Mouse (Mus musculus) heart, embryonic 15.5 days (tissue): Measurements from ENCODE around the gene Prrc2b. TPM values are rescaled to one million over a fixed set of nuclear protein-coding genes. Genes with fewer than 3 reads are reported as not detected.

Experiments
- microRNA-seq: library from miRNA; unstranded; fragments of <30 nt; microRNA quantifications from one replicate; pipeline ENCODE4, GENCODE M21; 2016
- polyA plus RNA-seq: library from polyadenylated mRNA; unstranded; fragments of >200 nt; fragmentation: Nextera tagmentation; extraction: Ambion mirVana; gene quantifications from 2 replicates; pipeline ENCODE4 v1.2.1, GENCODE M21; 2015

Gene Prrc2b
- polyA plus RNA-seq, 1 experiment from 2014 or later, result 21.0 TPM

Small RNA genes lying within 50 kb of the gene (microRNA-seq; reads per million reads assigned to microRNA genes)
- gene Gm27805, result not detected

Other genes starting within 250 kb of the Prrc2b start
- gene Aif1l, start 200.9 kb upstream of the Prrc2b start, polyA plus RNA-seq, result 45.9 and 46.7 TPM in 2 replicates
- gene Nup214, start 176.6 kb upstream of the Prrc2b start, polyA plus RNA-seq, result 54.7 and 55.1 TPM in 2 replicates
- 26.7 and 29.1 TPM in 2 replicates for gene Fam78a, start 66.2 kb upstream of the Prrc2b start, polyA plus RNA-seq
- gene Plpp7, start 55.6 kb upstream of the Prrc2b start, polyA plus RNA-seq, result 15.9 and 16.1 TPM in 2 replicates
- 15.4 and 18.0 TPM in 2 replicates for gene Pomt1, start 85.5 kb downstream of the Prrc2b start, polyA plus RNA-seq
- 32.9 and 49.0 TPM in 2 replicates for gene Uck1, start 109.1 kb downstream of the Prrc2b start, polyA plus RNA-seq
- gene Golga2, start 136.3 kb downstream of the Prrc2b start, polyA plus RNA-seq, result 21.7 and 26.4 TPM in 2 replicates
- 275 and 299 TPM in 2 replicates for gene Swi5, start 137.0 kb downstream of the Prrc2b start, polyA plus RNA-seq
- 30.9 and 46.0 TPM in 2 replicates for gene Ciz1, start 201.2 kb downstream of the Prrc2b start, polyA plus RNA-seq
- 1.9 and 5.4 TPM in 2 replicates for gene Dnm1, start 202.3 kb downstream of the Prrc2b start, polyA plus RNA-seq
- gene 1110008P14Rik, start 230.9 kb downstream of the Prrc2b start, polyA plus RNA-seq, result 43.9 and 46.0 TPM in 2 replicates
- 2.2 and 2.8 TPM in 2 replicates for gene Lcn2, start 237.2 kb downstream of the Prrc2b start, polyA plus RNA-seq
- gene Ptges2, start 244.8 kb downstream of the Prrc2b start, polyA plus RNA-seq, result 38.2 and 41.8 TPM in 2 replicates